Mouse (Mus musculus): ENCODE measurements around the gene G0s2.

The G0s2 gene

DNA sequence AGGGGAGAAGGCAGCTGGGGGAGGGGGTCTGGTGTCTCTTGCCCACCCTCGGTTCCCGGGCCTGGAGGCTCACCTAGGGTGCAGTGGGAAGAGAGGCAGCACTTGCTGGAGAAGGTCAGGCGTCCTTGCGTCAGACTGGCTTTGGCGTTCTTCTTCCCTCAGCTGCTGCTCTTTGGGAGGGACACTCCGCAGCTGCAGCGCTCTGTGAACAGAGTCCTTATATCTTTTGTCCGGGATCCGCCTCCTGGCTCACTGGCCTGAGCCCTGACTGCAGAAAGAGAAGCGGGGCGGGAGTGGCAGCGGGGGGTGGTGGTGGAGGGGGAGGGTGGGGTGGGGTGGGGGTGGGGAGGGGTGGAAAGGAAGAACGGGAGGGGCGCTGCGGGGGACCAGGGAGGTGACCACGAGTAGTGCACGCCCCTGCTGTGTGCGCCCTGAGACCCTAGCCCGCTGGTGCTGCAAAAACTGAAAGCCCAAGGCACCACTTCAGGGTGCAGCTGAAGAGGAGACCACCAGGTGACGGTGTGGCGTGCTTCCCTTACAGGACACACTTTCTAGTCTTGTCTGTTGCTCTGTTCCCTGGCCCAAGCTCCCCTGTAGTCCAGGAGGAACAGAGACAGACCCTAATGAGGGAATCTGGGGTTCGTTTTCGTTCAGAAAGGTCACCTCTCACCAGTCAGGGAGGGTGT, at the start of gene G0s2:
Gene G0s2 (minus strand): TSS at position 302 of the 686 bp plus-strand sequence.
- no peak for DNase-seq (ENCODE audit: low read depth)

DNA sequence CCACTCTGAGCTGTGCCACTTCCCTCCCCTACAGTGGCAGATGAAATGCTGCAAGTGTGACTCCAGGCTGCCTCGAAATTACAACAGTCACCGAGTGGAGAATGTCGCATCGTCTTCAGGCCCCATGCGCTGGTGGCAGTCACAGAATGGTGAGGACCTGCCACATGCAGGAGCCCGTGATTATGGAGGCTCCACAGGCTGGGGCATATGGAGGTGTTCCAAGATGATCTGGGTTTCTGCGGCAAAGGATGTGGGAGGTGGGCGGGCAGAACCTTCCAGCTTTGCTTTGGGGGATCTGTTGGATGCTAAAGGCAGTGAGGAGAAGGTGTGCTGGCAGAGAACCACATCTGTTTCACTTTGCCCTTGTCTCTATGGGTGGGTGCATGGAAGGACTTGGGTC, 47.4 kb upstream of the G0s2 start:
- no peak for DNase-seq (ENCODE audit: low read depth)

DNA sequence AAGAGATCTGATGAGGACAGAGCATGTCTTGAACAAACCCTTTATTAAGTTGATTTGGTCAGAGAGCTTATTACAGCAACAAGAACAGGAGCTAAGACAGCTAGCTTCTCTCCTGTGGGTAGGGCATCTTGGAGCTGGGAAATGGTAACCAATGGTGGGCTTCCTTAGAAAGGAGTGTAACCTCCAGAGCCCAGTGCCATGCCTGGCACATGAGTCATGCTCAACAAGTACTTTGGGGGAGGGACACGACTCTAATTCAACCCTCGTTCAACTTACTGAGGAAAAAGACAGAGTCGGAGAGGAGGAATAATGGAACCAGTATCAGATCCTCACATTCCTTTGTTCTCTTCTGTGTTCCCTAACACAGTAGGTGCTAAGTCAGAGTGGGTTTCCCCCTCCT, 46.7 kb upstream of the G0s2 start:
- no peak for DNase-seq (ENCODE audit: low read depth)

DNA sequence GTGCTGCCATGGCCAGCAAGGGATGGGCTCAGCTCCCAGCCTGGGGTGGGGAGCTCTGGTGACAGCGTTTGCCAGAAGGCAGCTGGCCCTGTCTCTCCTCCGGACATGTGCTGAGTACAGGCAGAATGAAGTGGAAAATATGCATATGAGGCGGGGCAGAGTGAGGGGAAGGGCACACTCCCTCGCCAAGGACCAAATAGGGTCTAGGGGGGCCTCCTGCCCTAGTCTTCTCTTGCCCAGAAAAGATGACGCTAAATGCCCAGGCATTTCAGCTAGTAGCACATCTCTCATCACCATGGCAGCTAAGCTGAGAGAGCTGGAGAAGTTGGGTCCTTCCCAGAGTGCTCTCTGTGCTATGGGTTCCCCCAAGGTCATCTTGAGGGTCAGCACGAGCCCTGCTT, 44.1 kb upstream of the G0s2 start:
- DNase-seq (ENCODE audit: low read depth), result no peak

DNA sequence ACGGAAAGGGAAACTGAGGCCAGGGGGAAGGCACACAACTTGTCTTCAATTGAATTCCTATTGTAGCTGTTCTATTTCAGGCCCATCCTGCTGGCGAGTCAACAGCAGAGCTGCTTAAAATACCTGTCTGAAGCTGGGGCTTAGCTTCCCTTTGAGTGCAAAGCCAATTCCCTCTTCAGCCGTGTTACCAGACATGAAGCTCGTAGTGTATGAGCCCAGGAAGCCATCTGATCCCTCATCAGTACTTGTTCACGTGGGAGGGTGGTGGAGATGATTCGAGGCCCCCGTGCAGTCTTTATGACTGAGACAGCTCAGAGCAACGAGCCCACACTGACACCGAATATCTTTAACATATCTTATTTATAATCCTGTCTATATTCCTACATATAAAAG, 43.3 kb upstream of the G0s2 start:
- no peak for DNase-seq (ENCODE audit: low read depth)

DNA sequence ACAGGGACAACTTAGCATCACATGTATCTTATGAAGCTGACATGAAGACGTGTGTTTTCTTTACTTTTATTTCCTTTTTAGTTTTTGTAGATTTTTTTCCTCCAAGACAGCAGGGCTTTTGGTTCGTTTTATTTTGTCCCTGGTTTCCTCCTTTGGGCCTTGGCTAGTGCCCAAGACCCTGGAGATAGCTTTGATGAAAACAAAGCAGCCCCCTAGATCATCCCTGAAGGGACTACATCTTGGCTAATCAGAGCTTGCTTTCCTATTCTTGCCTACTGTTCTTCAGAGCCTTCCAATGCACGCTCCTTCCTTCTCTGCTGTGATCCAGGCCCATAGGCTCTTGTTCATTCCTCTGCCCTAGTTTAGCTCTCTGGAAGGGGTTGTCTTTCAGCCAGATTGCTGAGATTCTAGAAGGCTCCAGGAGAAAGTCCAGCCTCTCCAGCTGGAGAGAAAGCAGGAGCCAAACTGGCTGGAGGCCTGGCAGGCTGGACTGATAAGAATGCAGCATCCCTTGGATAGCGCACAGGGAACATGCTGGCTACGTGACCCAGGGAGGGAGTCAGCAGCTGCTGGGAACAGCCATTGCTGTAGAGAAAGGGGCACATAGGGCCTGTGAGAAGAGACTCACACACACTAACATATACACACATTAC, 42.8 kb upstream of the G0s2 start:
- DNase-seq (ENCODE audit: low read depth), result no peak

DNA sequence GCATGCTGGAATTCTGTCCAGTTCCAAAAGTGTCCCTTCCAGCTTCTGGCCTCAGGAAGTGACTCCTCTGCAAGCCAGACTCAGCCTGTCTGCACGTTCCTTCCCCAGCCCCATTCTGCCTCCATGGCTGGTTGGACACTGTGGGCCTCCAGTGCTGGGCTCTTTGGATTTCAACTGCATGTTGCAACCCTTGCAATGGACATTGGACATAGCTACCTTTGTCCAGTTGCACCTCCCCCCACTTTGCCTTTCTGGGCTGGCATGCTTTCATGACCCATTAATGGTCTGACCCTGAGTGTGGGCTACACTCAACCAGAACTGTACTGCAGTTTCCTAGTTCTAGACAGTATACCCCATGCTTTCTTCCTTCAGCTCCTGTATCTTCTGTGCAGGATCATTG, 38.6 kb upstream of the G0s2 start:
- no peak for DNase-seq (ENCODE audit: low read depth)

DNA sequence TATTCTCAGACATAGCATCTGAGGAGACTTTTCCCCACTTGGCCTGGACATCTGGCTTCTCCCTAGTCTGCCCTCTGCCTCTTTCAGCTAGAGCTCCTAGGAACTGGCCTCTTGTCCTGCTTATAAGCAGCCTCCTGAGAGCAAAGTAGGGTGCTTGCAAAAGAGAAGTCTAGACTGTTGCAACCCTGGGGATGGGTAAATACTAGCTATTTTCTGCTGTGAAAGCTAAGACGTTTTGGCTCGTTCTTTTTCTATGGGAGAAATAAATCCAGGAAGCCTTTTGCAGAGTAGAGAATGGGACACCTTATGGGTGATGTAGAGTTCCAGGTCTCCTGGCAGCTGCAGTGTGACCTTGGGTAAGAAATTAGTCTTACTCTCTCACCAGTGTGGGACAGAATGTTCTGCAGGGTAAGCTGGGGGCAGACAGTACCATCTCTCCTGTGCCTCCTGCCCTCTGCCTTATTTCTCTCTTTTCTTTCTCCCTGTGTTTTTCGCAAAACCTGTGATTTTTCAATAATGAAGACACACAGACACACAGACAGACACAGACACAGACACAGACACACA, 37.6 kb upstream of the G0s2 start:
- DNase-seq (ENCODE audit: low read depth), result no peak

DNA sequence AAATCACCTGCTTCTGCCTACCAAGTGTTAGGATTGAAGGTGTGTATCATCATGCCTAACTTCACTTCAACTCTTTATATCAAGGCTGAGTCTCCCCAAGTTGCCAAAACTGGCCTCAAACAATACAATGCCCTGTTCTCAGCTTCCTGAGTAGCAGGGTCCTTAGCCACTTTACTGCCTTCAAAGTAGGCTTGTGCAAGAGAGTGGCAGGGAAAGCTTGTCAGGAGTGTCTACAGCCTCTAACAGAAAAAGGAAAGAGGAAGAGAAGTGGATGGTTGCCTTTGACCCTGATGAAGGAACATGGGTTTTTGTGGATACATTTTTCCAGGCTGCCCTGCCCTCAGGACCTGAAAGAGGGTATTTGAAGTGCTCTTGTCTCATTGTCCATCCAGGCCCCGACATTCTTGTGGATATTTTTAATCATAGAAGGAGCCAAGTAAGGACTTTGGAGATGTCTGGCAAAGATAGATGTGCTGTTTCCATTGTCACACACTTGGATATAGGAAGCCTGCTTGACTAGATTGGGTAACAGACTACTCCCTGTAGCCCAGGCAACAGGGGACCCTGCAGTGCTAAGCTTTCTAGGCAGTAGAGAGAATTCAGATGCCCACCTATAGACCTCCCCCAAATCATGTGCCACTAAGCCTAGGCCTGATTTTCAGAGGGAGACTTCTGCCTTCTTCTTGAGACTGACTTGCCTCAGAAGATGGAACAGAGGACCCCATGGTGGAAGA, 36.9 kb upstream of the G0s2 start:
- DNase-seq (ENCODE audit: low read depth), result no peak

DNA sequence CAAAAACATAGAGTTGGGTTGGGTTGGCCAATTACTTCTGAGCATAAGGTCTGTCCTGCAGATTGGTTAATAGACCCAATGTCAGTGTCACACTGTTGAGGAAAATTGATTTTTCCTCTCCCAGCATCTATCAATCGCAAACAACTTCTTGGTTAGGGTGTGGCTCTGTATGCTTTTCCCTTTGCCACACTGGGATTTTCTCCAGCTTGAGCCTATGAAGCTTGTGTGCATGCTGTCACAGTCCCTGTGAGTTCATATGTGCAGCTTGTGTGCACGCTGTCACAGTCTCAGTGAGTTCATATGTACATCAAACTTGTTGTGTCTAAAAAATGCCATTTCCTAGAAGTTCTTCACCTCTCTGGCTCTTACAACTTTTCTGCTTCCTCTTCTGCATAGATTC, 33.8 kb upstream of the G0s2 start:
- DNase-seq (ENCODE audit: low read depth), result no peak

DNA sequence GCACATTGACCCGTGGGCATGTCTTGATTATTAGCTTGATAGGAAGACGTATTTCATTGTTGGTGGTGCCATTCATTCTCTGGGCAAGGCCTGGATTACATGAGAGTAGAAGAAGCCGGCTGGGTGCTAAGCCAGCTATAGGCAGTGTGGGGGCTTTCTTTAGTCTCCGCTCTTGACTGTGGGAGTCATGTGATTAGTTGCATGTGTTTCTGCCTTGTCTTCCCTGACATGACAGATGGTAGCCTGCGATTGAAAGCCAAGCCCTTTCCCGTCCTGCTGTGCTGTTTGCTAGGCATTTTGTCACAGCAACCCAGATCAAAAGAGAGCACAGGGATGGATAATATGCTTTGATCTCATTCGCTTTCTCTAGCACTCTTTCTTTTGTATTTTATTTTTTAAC, 32.4 kb upstream of the G0s2 start:
- DNase-seq (ENCODE audit: low read depth), result no peak

DNA sequence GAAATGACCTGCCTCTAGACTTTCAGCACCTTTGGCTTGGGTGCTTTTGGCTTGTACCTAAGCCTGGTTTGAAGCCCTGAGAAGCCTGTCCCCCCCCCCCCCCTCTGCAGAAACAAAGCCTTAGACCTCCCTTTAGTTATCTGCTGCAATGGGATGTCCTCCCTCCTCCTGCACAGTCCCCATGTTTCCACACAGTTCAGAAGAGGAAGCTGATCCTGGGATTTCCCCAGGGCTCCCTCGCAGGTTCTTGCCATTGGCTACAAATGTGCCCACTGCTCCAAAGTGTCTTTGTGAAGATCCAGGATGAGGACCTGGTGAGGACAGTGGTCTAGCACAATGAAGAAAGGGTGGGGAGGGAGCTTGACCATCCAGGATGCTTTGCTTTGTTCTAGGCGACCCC, 30.1 kb upstream of the G0s2 start:
- DNase-seq (ENCODE audit: low read depth), result no peak

DNA sequence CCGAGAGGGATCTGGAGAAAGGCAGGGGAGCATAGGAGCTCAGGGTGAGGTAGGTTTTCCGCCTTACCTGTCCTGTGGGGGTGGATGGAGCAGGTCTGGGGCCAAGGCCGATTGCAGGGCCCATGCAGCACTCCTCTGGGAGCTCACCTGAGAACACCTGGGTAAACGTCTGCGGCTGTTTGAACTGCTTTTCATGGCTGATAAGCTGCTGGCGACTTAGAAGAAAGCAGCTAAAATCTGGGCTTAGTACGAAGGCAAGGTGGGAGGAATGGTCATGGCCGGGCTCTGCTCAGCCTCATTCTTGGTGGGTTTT, 29.0 kb upstream of the G0s2 start:
- DNase-seq (ENCODE audit: low read depth), result no peak

DNA sequence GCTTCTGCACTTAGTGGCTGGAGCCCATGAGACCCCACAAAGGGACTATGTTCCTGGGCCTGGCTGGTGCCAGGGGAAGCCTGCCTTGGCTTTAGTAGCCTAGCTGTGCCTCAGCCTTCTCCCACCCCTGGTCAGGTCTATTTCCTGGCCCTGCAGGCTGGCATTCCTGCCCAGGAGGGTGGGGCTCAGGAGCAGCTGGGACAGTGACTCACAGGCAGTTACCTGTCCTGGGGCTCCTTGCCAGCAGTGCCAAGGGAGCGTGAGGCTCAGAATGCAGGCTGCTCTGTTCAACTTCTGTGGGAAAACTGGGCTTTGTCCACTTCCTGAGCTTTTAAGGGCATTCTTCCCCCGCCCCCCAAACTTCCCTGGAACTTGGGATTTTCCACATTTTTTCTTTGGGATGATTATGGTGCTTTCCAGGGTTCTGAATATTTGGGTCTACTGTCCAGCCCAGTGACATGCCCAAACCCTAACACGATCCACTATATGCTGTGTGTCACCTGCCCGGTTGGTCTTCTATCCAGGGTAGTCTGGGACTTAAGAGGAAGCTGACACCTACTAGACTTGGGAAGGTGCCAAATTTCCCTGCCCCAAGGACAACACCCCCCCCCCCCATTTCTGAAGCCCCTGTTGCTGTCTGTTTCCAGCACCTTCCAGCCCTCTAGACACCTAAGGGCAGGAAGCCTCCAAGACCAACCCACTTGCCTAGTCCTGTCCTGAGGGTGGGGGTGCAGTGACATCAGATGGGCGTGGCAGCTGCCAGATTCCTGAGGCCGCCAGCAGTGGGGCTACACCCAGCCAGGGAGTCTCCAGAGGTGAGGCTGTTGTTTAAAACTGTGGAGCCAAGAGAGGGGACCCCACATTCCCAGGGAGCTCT, 28.4 kb upstream of the G0s2 start:
- DNase-seq (ENCODE audit: low read depth), result no peak

DNA sequence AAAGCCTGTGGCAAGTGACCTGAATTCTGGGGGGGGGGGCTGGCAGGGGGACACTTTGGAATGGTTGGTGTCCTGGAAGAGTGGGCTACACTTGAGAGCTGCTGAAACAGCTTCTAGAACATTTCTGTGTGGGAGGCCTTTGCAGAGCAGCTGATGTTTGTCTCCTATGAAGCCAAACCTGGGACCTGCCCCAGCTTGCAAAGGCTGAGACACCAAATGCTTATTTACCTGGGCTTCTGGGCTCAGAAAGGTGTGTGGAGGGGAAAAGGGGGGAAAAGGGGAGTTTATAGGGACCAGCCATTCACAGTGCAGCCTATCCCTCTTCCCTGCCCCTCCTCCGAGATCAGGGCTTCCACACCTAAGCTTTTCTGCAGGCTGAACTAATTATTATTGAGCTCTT, 27.0 kb upstream of the G0s2 start:
- DNase-seq (ENCODE audit: low read depth), result no peak

DNA sequence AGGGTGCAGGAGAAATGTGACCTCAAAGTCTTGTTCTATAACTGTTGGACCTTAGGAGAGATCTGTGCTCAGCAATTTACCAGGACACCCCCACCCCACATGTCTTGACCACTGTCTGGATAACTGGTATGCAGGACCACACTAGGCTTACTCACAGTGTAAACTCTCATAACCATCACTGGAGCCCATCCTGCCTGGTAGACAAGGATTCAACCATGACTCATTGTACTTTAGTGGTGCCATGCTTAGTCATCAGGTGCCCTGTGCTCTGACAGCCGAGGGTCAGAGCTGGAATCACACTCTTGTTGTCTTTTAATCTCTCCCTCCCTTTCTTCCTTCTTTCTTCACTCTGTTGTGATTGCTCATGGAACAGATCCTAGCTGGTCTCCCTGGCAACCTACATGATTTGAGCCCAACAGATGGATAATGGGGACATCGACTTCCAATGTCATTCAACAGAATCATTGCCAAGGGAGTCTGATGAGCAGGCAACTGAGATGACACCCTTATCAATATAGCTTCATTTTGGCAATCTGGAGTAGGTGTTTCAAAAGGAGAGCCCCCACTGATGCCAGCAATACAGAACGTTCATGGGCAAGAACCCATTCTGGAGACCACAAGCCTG, 25.2 kb upstream of the G0s2 start:
- DNase-seq (ENCODE audit: low read depth), result no peak

DNA sequence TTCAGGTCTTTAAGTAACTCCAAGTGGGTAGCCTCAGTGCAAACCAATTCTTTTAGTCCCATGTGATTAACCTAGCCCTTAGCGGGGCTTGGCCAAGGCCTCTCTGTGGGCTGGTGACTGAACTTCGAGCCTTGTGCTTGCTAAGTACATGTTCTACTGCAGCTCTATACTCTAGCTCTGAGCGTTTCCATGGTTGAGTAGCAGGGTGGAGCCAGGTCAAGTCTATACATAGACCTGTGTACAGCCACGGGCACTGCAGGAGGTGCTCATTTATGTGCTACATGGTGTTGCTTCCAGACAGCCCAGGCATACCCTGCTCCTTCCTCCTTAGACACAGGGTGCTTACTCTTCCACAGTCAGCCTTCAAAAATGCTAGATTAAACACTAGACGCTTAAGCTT, 22.9 kb upstream of the G0s2 start:
- no peak for DNase-seq (ENCODE audit: low read depth)

DNA sequence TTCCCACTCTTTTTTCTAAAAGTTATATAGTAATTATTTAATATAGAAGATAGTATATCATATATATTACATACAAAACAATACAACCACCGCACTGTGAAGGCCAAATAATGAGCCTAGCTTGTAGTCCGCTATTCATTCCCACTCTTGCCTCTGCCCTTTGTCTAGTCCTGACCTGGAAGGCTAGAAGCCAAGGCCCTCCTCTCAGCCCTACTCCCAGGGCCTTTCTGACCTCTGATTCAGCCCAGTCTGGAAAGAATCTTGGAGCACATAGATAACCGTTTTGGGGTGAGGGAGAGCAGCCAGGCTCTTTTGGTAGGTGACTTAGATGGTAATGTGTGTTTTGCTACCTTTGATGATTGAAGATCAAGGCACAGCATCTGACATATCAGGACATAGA, 20.9 kb upstream of the G0s2 start:
- no peak for DNase-seq (ENCODE audit: low read depth)

DNA sequence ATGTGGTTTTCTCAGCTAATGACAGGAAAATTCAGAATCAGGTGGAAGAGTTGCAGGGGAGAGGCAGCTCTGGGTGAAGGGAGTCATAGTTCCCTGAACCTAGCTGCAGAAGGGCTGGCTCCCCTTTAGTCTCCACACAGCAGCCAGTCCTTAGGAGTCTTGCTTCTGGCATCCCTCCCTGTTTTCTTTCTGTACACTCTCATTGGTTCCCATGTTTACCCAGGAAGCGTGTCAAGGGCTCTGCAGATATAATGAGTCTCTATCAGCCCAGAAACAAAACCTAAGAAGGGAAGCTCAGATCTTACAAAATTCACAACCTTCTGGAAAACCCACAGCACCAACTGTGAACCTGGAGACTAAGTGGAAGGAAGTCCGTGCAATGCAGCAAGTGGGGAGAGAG, 20.0 kb upstream of the G0s2 start:
- DNase-seq (ENCODE audit: low read depth), result no peak

DNA sequence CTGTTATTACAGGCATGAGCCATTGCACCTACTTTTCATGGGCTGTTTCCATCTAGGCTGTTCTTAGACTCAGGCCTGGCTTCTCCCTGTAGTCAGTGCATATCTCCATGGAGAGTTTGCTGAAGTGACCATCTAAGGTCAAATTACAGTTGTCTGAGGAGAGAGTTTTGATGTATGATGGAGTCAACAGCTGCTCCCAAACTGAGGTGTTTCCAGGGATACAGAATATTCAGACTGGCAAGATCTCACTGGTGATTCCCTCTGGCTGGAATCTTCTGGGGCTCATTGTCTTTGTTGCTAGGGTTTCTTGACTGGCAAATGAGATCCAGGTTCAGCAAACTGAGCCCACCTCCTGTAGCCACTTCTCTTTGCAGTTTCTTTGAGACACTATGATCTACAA, 17.7 kb upstream of the G0s2 start:
- no peak for DNase-seq (ENCODE audit: low read depth)

DNA sequence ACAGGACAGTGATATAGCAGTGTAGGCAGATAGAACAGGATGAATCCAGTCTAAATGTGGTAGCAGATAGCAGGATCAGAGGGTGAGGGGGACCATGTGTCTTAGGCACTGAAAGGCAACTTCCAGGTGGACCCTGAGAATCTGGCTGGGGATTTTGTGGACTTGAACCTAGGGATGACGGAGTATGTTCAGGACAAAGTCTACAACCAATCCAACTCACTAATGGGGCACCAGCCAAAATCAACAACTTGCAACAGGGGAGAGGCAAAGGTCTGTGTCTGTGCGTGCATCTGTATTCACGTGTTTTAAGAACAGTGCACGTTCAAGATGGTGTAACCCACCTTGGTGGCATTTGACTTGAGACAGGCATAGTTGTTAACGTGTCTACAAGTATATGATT, 16.9 kb upstream of the G0s2 start:
- no peak for DNase-seq (ENCODE audit: low read depth)

DNA sequence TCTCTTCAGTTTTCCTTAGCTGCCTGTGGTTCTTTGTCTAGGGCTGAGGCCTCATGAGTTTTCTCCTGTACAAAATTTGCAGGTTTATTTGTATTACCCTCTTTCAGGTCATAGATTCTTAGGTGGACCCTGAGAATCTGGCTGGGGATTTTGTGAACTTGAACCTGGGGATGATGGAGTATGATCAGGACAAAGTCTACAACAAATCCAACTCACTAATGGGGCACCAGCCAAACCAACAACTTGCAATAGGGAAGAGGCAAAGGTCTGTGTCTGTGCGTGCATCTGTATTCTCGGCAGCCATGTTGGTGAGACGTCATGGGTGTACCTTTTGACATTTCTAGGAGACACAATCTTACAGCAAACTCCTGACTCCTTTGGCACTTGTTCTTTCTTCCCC, 16.1 kb upstream of the G0s2 start:
- DNase-seq (ENCODE audit: low read depth), result no peak

Measured in c-Kit-positive CD71-positive TER-119-negative erythroid progenitor cells, embryonic 14.5 days (primary cell).